Mouse (Mus musculus): ENCODE measurements at regions not wholly inside any gene's neighbourhood (a gene's known extent, or its start where the extent isn't known, plus 50 kb on each side); places are given as distances from the start of the nearest gene placed in this dataset.

DNA sequence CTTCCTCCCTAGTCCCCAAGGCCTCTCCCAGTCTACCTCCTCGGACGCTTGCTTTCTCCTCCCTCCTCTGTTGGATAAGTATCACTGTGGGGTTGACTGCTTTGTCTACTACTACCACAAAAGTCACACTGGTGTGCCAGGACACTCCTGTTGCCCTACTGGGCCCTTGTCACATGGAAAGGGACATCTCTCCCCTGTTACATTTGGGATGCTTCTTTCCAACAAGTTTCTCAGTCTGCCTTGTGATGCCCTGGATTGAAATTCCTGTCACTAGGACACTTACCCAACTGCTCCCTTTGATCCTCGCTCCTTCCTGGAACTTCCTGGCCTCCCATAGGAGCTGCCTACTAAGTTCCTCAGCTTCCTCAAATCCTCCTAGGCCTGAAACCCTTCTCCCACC, 501.9 kb upstream of the Nox3 start:
- DNase-seq (ENCODE audit: low read depth, low spot score) = no peak

- no peak for DNase-seq (ENCODE audit: low read depth, low spot score)
Observed at GRCm38 (mm10) chr17:4199698-4200153, 503.7 kb upstream of the Nox3 start.

- no peak for DNase-seq (ENCODE audit: low read depth, low spot score)
Observed at GRCm38 (mm10) chr17:4201300-4201699, 505.2 kb upstream of the Nox3 start.

DNA sequence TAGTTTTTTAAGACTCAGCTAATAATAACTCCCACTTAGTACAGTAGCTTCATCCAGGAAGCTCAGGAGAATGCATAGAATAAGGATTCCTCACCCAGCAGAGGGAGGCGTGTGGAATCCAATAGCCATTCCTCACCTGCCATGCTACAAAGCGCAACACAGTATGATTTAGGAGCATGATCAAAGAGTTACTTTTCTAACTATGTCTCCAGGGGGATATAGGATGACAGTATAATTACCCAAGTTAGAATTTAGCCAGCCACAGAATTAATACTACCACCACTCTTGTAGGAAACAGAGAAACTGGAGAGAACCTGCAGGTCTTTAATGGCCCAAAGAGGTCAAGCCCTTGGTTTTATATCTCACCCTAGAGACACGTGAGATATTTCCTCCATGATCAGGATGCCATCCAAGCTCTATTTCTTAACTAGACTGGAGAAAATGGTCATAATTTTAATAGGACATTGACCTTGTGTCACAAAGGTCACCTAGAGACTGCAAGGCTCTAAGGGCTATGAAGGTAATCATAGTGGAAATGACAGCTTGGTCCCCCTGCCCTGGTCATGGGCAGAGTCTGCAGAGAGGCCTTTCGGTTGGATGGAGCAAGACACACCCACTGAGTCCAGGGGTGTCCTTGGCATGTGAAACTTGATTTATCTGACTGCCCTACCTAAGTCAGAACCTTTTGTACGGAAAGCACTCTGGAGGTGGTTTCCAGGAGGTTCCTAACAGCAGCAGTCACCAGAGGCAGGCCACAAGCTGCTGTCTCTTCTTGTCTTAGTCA, 512.3 kb upstream of the Nox3 start:
- DNase-seq (ENCODE audit: low read depth, low spot score) = no peak

GRCm38 (mm10) chr17:4209650-4210049, 513.6 kb upstream of the Nox3 start:
- no peak for DNase-seq (ENCODE audit: low read depth, low spot score)

DNA sequence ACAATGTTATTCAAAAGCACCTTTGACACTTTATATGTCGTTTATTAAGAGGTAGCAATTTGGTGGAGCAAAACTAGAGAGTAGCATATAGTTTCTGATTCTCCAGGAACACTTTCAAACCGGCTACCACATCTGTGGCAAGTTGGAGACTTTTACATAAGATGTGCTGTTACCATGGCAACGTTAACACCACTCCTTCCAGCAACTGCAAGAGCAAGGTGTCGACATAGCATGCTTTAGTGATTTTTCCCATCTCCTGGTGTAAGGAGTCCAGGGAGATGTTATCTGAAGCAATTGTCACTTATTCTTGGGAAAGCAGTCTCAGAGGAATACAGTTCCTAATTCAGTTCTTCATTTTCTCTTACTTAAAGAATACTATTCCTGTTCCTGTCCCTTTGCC, 516.5 kb upstream of the Nox3 start:
- DNase-seq (ENCODE audit: low read depth, low spot score) = no peak

DNA sequence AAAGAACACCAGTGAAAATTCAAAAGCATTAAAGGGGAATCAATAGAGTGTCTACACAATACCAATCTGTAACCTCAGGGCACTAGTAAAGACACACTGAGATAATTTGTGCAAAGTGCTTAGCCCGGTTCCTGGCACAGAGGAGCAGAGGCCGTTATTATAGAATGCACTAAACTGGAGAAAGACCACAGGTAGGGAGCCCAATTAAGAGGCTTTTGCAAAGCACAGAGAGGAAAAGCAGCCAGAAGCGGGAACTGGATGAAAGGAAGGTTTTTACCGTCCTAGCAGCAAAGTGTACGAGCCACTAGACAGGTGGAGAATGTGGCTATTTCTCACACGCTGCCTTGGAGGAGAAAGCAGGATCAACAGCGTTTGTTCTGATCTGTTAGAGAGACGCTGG, 518.9 kb upstream of the Nox3 start:
- DNase-seq (ENCODE audit: low read depth, low spot score) = no peak

DNA sequence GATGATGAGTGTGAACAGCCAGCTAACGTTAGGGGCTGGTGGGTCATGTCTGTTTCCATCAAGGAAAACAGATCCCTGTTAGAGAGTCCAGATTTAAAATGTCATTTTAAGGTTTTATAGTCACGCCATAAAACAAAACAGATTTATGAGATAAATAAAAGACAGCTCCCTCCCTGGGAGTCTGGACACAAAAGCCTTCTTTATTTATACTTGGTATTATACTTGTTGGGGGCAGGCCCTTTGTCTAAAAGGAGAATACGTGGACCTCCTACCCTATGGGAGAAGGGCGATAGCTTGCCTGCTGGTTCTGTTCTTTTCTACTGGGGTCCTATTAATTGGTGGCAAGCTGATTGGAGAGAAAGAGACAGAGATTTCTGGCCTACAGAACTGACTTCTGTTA, 520.1 kb upstream of the Nox3 start:
- no peak for DNase-seq (ENCODE audit: low read depth, low spot score)

DNA sequence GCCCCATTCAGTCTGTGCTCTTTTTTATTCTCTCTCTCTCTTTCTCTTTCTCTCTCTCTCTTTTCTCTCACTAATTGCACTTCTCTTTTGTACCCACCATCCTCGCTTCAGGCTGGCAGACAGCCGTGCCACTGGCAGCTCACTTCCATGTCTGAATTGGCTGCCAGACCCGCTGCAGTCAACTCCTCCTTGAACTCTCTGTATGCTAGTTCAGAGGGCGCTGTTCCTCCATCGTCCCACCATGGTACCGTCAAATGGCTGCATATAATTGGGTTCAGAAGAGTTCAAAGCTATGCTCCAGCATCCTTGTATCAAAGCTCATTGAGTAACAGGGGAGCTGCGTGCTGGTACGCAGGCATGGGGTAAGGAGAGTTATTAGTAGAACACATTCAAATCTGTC, 520.7 kb upstream of the Nox3 start:
- DNase-seq (ENCODE audit: low read depth, low spot score) = no peak

DNA sequence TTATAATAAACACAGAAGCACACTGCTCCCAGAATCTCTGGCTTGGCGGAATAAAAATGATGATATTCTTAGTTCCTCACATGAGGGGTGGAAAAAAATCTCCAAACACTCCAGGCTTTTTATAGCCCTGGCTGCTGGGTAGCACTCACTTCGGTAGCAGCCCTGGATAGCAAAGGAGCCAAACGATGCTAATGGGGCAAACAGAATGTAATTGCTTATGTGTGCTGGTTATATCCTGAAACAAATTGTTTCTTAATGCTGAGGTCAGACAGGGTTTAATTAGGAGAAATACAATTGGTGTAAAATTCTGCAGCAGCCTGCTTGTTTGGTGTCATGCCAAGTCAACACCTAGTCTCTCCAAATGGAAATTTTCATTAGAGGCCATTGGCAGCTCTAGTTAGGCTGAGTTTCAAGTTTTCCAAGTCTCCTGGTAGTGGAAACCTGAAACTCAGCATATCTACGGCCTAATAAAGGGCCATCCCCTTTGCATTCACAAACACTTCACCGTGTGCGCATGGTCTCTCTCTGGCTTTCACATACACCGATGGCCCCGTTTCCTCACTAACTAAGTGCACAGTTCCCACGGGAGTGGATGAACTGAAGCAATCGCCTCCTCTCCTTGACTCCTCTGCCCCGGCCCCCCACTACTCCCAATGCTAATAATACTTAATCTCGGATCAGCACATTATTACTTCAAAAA, 524.8 kb upstream of the Nox3 start:
- no peak for DNase-seq (ENCODE audit: low read depth, low spot score)

DNA sequence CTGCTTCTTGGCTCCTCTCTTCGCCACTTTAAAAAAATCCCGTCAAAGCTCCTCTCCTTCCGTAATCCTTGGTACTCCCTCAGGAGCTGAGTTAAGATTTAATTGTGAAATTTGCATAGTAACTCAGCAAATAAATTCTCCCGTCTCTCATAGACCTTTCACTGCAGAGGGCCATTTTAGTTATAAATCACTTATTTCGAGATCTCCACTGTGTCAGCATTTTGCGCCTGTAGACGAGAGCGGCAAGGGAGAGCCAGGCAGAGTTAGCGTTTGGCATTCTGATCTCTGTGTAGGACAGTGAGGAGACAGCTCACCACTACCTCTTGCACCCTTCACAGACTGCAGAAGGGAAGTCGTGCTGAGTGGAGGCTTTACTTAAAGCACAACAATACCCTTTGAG, 531.8 kb upstream of the Nox3 start:
- DNase-seq (ENCODE audit: low read depth, low spot score) = no peak

DNA sequence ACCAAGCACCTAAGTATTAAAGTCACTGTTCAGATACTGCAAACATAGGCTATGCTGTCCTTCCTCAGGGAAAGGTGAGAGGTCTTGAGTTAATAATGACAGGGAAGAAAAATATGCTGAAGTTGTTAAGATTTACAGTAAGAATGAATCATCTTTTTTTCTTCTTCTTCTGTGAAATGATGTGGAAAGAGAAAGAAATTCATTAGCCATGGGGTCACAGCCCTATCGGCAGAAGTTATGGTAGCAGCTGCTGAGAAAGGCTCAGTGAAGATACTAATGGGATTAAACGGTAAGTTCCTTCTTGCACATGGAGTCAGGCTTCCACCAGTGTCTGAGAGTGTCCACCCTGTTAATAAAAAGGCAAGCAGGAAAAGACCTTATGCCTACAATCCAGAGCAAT, 533.9 kb upstream of the Nox3 start:
- DNase-seq (ENCODE audit: low read depth, low spot score) = no peak

DNA sequence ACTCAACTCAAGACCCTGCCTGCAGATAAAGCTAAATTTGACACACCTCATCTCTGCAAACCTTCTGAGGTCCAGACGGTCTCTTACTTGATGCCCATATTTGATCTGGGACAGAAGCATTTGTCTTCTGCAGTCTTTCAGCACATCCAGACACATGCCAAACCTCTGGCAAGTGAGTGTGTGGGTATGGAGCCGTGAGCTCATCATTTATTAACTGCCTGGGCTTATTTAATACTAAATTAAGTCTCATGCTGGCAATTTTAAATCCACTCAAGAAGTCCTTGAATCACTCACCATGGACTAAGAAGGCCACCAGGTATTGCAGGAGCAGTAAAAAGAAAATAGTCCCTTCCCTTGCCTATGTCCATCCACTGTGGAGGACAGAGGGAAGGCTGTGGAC, 554.4 kb upstream of the Nox3 start:
- DNase-seq (ENCODE audit: low read depth, low spot score) = no peak

- no peak for DNase-seq (ENCODE audit: low read depth, low spot score)
Observed at GRCm38 (mm10) chr17:4265471-4265870, 569.4 kb upstream of the Nox3 start.

GRCm38 (mm10) chr17:4265946-4266345, 569.9 kb upstream of the Nox3 start:
- DNase-seq (ENCODE audit: low read depth, low spot score) = no peak

DNA sequence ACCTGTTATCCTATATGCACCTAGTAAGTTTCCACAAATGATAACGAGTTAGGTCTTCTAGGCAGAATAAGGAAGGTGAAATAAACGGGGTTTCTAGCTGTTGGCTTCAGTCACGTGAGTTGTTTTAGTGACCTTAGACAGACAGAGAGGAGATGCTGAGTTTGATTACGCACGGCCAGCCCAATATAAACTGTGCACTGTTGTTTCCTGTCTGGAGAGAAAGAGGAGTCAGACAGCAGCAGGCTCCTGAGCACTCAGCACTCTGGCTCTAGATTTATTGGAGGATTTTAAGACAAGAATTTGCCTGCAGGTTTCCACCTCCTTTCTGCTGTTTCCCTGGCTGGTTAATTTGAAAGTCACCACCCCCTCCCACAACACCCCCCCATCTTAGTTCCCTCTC, 570.4 kb upstream of the Nox3 start:
- DNase-seq (ENCODE audit: low read depth, low spot score) = no peak

DNA sequence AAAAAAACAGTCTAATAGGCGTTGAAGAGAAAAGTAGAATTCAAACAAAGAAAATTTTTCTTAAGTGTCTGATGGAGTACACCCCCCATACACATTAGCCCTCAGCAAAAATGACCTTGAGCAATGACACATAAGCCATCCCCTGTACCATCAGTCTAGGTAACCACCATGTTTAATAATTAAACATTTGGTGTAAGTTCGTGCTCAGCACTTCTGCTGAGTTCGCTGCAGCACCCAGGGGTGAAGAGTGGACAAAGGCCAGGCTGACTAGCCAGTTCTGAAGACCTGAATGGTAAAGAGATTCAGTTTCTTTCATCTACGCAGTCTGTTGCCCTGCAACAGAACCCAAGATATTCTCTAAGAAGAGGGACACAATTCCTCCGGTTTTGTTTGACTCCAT, 572.3 kb upstream of the Nox3 start:
- no peak for DNase-seq (ENCODE audit: low read depth, low spot score)

- no peak for DNase-seq (ENCODE audit: low read depth, low spot score)
Observed at GRCm38 (mm10) chr17:4272456-4272855, 576.4 kb upstream of the Nox3 start.

- DNase-seq (ENCODE audit: low read depth, low spot score) = no peak
Observed at GRCm38 (mm10) chr17:4276722-4277121, 580.7 kb upstream of the Nox3 start.

- DNase-seq (ENCODE audit: low read depth, low spot score) = no peak
Observed at GRCm38 (mm10) chr17:4278239-4278827, 582.3 kb upstream of the Nox3 start.

DNA sequence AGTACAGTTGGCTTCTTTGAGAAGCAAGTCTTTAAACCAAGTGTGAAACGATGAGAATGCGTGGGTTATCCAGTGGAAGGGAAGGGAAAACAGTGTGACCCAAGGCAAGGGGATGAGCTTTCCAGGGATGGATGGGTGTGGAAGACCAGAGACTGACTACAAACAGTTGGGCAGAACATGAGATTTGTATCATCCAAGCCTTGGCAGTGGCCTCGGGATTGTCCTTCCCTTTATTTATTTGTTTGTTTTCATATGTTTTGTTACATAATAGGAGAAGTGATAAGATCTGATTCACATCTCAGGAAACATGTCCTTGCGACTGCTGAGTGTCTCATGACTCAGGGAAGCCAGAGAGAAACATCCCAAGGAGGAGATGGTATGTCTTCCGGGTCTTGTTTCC, 585.4 kb upstream of the Nox3 start:
- no peak for DNase-seq (ENCODE audit: low read depth, low spot score)

DNA sequence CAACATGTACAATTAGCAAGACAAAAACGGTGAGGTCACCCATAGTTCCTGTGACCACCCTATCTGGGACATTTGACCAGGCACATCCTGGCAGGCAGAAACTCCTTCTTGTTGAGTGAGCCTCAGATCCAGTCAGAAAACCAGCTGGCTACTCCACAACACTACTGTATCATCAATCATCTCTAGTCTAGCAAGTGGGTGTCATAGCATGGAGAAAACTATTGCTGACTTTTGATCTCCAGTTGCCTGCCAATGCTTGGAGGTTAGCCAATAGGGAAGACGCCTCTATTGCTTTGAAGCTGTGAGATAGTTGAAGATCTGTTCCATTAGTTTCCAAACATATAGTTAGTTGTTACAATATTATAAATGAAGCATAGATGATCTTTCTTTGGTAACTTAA, 595.4 kb upstream of the Nox3 start:
- no peak for DNase-seq (ENCODE audit: low read depth, low spot score)
